Mouse (Mus musculus): Measurements from ENCODE around the gene Smim26. TPM values are rescaled to one million over a fixed set of nuclear protein-coding genes. Genes with fewer than 3 reads are reported as not detected.

The Smim26 gene
- polyA plus RNA-seq, 1 experiment from 2014 or later = 35.6 TPM

DNA sequence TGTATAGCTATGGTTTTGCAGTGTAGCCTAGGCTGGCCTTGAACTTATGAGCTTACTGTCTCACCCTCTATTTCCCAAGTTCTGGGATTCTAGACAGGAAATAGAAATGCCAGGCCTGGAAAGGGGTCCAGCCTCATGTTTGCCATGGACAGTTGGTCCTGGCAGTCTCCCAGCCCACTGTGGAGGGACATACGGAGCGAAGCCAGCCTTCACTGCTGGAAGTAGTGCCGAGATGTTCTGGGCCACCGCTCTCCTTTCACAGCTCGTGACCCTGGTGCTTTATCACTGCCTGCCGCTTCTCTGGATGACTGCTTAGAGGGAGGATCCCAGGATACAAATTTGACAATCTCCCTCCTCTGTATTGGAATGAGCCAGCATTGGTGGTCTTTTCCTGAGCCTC is 27.6 kb downstream of the Smim26 start:
- H3K4me1 ChIP-seq (ENCODE audit: control insufficient read depth, insufficient read depth, low read length) = no peaks in the 10 kb centered on the region
- no peak overlapping the region for H3K27ac ChIP-seq (replicated peaks; ENCODE audit: low read depth, low read length)
- DNase-seq (ENCODE audit: low spot score) (no peak), ATAC-seq (ENCODE audit: insufficient number of reproducible peaks, low FRiP score, low TSS enrichment, low read depth) (no peak)
- H3K4me2 ChIP-seq (ENCODE audit: low read depth, severe bottlenecking) = no peak overlapping the region
- no peaks in the 10 kb centered on the region for H3K27me3 ChIP-seq (ENCODE audit: control insufficient read depth, insufficient read depth, low read length)
- H3K36me3 ChIP-seq (ENCODE audit: control insufficient read depth, insufficient read depth, low read length) = no peaks in the 10 kb centered on the region
- no peak overlapping the region for H3K4me3 ChIP-seq (ENCODE audit: low read depth, low read length)
- H3K9ac ChIP-seq (ENCODE audit: low read length) = no peak overlapping the region
- 89% methylated on average over 6 of the region's 6 CpGs for WGBS
- H3K9me3 ChIP-seq (ENCODE audit: control insufficient read depth, low read length) = no peaks in the 10 kb centered on the region

DNA sequence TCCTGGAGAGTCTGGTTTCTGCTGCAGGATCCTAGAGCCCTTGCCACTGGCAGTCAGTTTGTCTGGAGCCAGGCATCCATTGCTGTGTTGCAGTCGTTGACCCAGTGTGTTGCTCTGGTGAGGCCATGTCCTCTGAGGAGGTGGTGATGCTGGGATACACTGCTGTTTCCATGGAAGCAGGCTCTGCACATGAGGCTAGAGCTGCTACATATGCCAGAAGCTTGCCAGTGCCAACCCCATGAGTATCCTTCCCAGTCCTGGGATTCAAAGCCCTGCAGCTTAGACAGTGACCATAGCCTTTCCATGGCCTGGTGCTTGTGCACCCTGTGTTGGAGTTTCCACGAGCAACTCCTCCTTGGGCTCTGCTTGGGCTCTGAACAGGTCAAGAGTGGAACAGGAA is 39.7 kb downstream of the Smim26 start:
- Histone ChIP-seq H3K4me1 (ENCODE audit: control insufficient read depth, insufficient read depth, low read length) (no peaks in the 10 kb centered on the region), H3K27me3 (ENCODE audit: control insufficient read depth, insufficient read depth, low read length) (no peaks in the 10 kb centered on the region), H3K36me3 (ENCODE audit: control insufficient read depth, insufficient read depth, low read length) (no peaks in the 10 kb centered on the region), H3K4me2 (ENCODE audit: low read depth, severe bottlenecking) (no peak overlapping the region), H3K27ac (replicated peaks; ENCODE audit: low read depth, low read length) (no peak overlapping the region), H3K9me3 (ENCODE audit: control insufficient read depth, low read length) (no peaks in the 10 kb centered on the region), H3K4me3 (ENCODE audit: low read depth, low read length) (no peak overlapping the region), H3K9ac (ENCODE audit: low read length) (no peak overlapping the region)
- DNase-seq (ENCODE audit: low spot score) = no peak
- 80% methylated on average over 2 of the region's 2 CpGs for WGBS
- ATAC-seq (ENCODE audit: insufficient number of reproducible peaks, low FRiP score, low TSS enrichment, low read depth) = no peak

DNA sequence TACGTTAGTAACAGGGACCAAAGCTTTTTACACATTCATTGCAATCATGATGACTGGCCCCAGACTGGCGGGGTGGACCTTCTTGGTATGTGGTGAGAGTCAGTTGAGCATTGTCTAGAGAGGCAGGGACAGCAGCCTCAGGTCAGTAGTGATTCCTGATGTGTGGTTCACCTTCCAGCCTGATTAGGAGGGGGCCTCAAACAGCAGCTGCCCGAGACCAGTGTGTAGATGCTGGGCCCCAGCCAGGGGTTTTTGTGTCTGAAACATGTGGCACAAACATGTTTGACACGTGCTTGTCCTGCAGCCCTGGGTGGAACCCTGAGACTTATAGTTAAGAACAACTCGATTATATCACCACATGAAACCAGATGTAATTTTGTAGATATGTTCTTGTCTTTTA is 40.4 kb downstream of the Smim26 start:
- H3K36me3 ChIP-seq (ENCODE audit: control insufficient read depth, insufficient read depth, low read length) = no peaks in the 10 kb centered on the region
- WGBS = 78% methylated on average over 5 of the region's 5 CpGs
- H3K4me1 ChIP-seq (ENCODE audit: control insufficient read depth, insufficient read depth, low read length) = no peaks in the 10 kb centered on the region
- H3K27me3 ChIP-seq (ENCODE audit: control insufficient read depth, insufficient read depth, low read length) = no peaks in the 10 kb centered on the region
- H3K9ac ChIP-seq (ENCODE audit: low read length) = no peak overlapping the region
- H3K4me3 ChIP-seq (ENCODE audit: low read depth, low read length) = no peak overlapping the region
- H3K4me2 ChIP-seq (ENCODE audit: low read depth, severe bottlenecking) = no peak overlapping the region
- H3K27ac ChIP-seq (replicated peaks; ENCODE audit: low read depth, low read length) = no peak overlapping the region
- no peaks in the 10 kb centered on the region for H3K9me3 ChIP-seq (ENCODE audit: control insufficient read depth, low read length)
- no peak for DNase-seq (ENCODE audit: low spot score)
- no peak for ATAC-seq (ENCODE audit: insufficient number of reproducible peaks, low FRiP score, low TSS enrichment, low read depth)

DNA sequence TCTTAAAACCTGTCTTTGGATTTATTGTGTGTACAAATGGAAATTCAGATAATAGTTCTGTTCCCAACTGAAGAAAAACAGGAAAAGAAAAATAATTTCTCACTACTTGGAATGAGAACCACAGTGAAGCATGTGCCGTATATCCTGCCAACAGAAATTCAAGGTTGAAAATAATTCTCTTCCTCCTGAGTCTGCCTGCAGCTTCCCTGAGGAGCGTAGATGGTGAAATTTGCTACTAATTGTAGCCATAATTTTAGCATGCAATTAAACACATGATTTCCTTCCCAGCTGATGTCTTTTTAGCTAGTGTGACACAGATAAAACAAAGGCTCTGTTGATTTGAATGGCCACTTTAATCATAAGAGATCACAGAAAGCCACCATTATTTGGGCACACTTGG is 40.9 kb downstream of the Smim26 start:
- H3K36me3 ChIP-seq (ENCODE audit: control insufficient read depth, insufficient read depth, low read length) = no peaks in the 10 kb centered on the region
- no peak for DNase-seq (ENCODE audit: low spot score)
- no peaks in the 10 kb centered on the region for H3K9me3 ChIP-seq (ENCODE audit: control insufficient read depth, low read length)
- no peak overlapping the region for H3K4me2 ChIP-seq (ENCODE audit: low read depth, severe bottlenecking)
- H3K27me3 ChIP-seq (ENCODE audit: control insufficient read depth, insufficient read depth, low read length) = no peaks in the 10 kb centered on the region
- WGBS = 83% methylated on average over 2 of the region's 2 CpGs
- no peaks in the 10 kb centered on the region for H3K4me1 ChIP-seq (ENCODE audit: control insufficient read depth, insufficient read depth, low read length)
- no peak overlapping the region for H3K9ac ChIP-seq (ENCODE audit: low read length)
- H3K27ac ChIP-seq (replicated peaks; ENCODE audit: low read depth, low read length) = no peak overlapping the region
- H3K4me3 ChIP-seq (ENCODE audit: low read depth, low read length) = no peak overlapping the region
- no peak for ATAC-seq (ENCODE audit: insufficient number of reproducible peaks, low FRiP score, low TSS enrichment, low read depth)

DNA sequence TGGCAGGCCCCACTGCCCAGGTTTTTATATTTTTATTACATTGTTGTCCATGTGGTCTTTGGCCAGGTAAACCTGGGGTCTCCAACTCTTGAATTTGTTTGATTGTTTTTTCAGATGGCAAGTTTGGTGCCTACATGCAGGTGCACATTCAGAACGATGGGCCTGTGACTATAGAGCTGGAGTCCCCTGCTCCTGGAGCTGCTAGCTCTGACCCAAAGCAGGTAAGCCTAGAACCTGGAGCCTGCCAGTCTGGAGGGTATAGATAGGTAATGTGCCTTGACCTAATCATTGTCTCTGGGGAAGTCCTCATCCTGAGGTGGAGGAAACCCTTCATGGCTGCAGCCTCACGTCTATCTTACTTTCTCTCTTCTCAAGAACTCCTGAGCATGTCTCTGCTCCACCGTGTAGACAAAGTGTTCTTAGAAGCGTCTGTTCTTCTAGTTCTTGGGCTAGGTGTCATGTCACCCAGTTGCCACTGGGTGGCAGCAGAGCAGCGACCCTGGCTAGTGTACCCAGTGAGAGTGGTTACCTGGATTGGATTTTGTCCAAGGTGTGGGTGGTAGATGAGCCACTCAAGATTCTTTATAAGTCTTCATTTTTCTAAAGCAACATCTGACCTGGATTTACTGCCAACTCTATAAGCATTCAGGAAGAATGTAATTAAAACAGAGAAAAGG is 41.9 kb downstream of the Smim26 start:
- 23% methylated on average over 5 of the region's 5 CpGs for WGBS

DNA sequence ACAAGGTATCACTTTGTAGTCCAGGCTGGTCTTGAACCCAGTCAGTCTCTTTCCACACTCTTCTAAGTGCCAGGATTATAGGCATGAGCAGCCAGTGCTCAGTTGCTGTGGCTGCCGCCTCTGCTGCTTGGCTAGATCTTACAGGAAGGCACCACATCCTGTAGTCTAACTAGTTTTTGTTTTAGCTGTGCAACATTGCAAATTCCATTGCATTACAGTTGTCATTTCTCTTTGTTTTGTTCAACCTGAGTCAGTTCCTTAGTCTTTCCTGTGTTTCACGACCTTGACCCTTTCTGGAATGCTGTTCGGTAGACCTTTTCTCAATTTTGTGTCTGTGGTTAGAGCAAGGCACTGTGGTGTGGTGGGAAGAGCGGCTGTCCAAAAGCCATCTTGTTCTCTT is 43.4 kb downstream of the Smim26 start:
- DNase-seq (ENCODE audit: low spot score) = no peak
- ATAC-seq (ENCODE audit: insufficient number of reproducible peaks, low FRiP score, low TSS enrichment, low read depth) = no peak
- H3K4me1 ChIP-seq (ENCODE audit: control insufficient read depth, insufficient read depth, low read length) = no peaks in the 10 kb centered on the region
- no peak overlapping the region for H3K9ac ChIP-seq (ENCODE audit: low read length)
- H3K4me3 ChIP-seq (ENCODE audit: low read depth, low read length) = no peak overlapping the region
- no peak overlapping the region for H3K4me2 ChIP-seq (ENCODE audit: low read depth, severe bottlenecking)
- 90% methylated on average over 4 of the region's 4 CpGs for WGBS
- no peak overlapping the region for H3K27ac ChIP-seq (replicated peaks; ENCODE audit: low read depth, low read length)
- no peaks in the 10 kb centered on the region for H3K36me3 ChIP-seq (ENCODE audit: control insufficient read depth, insufficient read depth, low read length)
- no peaks in the 10 kb centered on the region for H3K9me3 ChIP-seq (ENCODE audit: control insufficient read depth, low read length)
- H3K27me3 ChIP-seq (ENCODE audit: control insufficient read depth, insufficient read depth, low read length) = no peaks in the 10 kb centered on the region

More for the DNA sequence above, 41.9 kb downstream of the Smim26 start:
- Histone ChIP-seq H3K4me2 (ENCODE audit: low read depth, severe bottlenecking) (no peak overlapping the region), H3K27me3 (ENCODE audit: control insufficient read depth, insufficient read depth, low read length) (no peaks in the 10 kb centered on the region), H3K9me3 (ENCODE audit: control insufficient read depth, low read length) (no peaks in the 10 kb centered on the region), H3K36me3 (ENCODE audit: control insufficient read depth, insufficient read depth, low read length) (no peaks in the 10 kb centered on the region), H3K4me3 (ENCODE audit: low read depth, low read length) (no peak overlapping the region), H3K4me1 (ENCODE audit: control insufficient read depth, insufficient read depth, low read length) (no peaks in the 10 kb centered on the region), H3K9ac (ENCODE audit: low read length) (no peak overlapping the region), H3K27ac (replicated peaks; ENCODE audit: low read depth, low read length) (no peak overlapping the region)
- ATAC-seq (ENCODE audit: insufficient number of reproducible peaks, low FRiP score, low TSS enrichment, low read depth) (peak; percentile 64; the same call in 1 of the 2 replicates), DNase-seq (ENCODE audit: low spot score) (peak; percentile 77)

DNA sequence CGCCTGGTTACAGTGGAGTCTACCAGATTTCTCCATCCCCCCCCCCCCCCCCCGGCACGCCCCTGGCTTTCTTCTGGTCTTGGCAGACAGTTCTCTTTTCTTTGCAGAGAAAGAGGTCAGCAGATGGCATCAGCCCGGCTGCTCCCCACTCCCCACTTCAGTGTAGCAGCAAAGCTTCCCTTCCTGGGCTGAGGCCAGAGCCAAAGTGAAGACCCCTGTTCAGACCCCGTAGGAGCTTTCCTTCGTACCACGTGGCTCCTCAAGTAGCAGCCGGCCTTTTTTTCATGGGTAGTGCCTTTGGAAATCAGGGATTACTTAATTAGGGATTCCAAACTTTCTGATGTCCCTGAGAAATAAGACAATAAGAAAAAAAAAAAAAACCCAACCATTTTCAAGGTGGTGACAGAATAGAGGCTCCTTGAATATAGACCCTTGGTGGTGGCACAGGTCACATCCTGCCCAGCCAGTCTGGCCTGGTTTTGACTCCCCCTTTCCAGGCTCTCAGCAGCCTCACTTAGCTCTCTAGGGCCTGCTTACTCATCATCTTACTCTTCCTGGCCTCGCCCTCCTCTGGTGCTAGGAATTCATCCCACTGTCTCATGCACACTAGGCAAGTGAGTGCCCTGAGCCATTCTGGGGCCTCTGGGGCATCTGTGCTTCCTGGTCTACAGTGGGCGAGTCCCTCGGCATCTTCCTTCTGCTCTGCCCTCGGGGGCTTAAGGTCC is 44.0 kb downstream of the Smim26 start:
- ATAC-seq (ENCODE audit: insufficient number of reproducible peaks, low FRiP score, low TSS enrichment, low read depth) = no peak
- Histone ChIP-seq H3K4me3 (ENCODE audit: low read depth, low read length) (no peak overlapping the region), H3K9ac (ENCODE audit: low read length) (no peak overlapping the region), H3K9me3 (ENCODE audit: control insufficient read depth, low read length) (no peaks in the 10 kb centered on the region), H3K4me2 (ENCODE audit: low read depth, severe bottlenecking) (no peak overlapping the region), H3K27ac (replicated peaks; ENCODE audit: low read depth, low read length) (no peak overlapping the region), H3K4me1 (ENCODE audit: control insufficient read depth, insufficient read depth, low read length) (no peaks in the 10 kb centered on the region), H3K36me3 (ENCODE audit: control insufficient read depth, insufficient read depth, low read length) (no peaks in the 10 kb centered on the region), H3K27me3 (ENCODE audit: control insufficient read depth, insufficient read depth, low read length) (no peaks in the 10 kb centered on the region)
- DNase-seq (ENCODE audit: low spot score) = no peak
- 88% methylated on average over 12 of the region's 12 CpGs for WGBS

DNA sequence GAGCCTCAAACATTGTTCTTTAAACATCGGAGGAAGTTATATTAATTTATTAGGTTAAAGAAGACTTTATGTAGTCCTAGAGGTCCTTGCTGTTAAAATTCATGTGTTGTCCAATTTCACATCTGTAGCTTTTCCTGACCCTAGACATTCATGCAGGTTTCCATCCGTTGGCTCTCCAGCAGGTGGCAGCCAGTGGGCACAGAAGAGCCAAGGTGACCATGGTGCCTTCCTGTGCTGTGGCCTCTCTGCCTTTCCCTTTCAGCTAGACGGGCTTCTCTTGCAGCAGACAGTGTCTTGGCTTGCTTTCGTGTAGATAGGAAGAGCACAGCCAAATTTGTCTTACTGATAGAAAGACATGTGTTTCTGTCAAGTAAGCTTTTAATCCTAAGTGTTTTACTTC is 44.9 kb downstream of the Smim26 start:
- Histone ChIP-seq H3K4me2 (ENCODE audit: low read depth, severe bottlenecking) (no peak overlapping the region), H3K27me3 (ENCODE audit: control insufficient read depth, insufficient read depth, low read length) (no peaks in the 10 kb centered on the region), H3K27ac (replicated peaks; ENCODE audit: low read depth, low read length) (no peak overlapping the region), H3K36me3 (ENCODE audit: control insufficient read depth, insufficient read depth, low read length) (no peaks in the 10 kb centered on the region), H3K9ac (ENCODE audit: low read length) (no peak overlapping the region), H3K9me3 (ENCODE audit: control insufficient read depth, low read length) (no peaks in the 10 kb centered on the region), H3K4me3 (ENCODE audit: low read depth, low read length) (no peak overlapping the region), H3K4me1 (ENCODE audit: control insufficient read depth, insufficient read depth, low read length) (no peaks in the 10 kb centered on the region)
- WGBS = 78% methylated on average over 4 of the region's 4 CpGs
- ATAC-seq (ENCODE audit: insufficient number of reproducible peaks, low FRiP score, low TSS enrichment, low read depth) = no peak
- DNase-seq (ENCODE audit: low spot score) = peak; percentile 39
